ENCODE assay signal across 11 mouse cellular contexts in the genomic region with DNA sequence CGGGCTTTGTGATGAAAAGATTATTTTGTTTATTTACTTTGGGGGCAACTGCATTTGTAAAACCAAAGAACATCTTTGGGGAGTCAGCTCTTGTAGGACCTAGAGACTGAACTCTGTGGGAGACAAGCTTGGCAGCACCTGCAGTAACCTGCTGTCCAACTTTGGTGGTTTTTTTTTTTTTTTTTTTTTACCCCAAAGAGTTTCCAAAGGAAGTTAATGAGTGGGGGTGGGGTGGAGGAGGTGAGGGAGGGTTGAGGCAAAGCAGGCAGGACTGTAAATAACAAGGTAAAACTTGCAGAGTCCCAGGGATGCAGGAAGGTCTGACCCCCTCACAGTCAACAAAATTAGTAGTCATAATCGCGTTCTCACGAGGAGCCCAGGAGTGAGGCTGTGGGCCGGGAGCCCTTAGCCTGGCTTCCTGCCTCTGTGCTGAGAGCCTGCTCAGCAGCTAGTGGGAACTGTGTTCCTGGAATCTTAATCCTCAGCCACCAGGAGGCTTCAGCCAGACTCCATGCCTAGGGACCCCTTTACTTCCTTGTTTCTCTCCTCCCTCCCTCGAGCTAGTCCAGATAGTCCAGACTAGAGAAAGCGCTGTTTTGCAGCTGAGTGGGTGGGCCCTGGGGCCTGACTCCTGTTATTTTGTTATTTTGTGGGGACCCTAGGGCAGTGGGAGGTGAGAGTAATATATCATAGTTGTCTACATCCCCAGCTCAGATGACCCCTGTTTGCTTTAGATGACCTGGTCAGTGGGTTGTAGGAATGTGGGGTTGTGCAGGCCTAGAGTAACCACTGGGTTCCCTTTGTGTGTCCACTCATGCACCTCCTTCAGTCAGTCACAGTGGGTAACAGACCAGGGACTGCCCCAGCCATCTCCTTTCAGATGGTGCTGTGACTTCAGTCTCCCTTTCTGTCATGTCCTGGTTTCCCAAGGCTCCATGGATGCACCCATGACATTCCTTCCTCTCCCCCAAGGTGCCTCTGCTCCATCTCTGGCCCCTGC.
DNase-seq lines count a peak whose midpoint lies in the region; ATAC-seq and TF ChIP-seq lines count a peak whose summit lies in the region.
"Had no signal": no experiment of that assay in that cellular context is flagged by ENCODE, and none has a peak within 500 bp of the region (broad histone marks: within the 10 kb centered on the region; RNA-seq: fewer than 3 reads in every experiment).

No protein-coding gene starts in this region.

- DNase-seq in kidney, postnatal 0 days (ENCODE audit: low spot score) = peak; percentile 79
- DNase-seq in kidney, adult 11 months = no peak
- peak; percentile 35 for DNase-seq in thymus, postnatal 0 days (ENCODE audit: low spot score)
- DNase-seq in thymus, postnatal 4 days = no peak
- peak; percentile 26 for DNase-seq in induced T-regulatory cell, adult 2 months (ENCODE audit: low read depth)
- peak; percentile 26 for DNase-seq in yolk sac, embryonic 10.5 days (ENCODE audit: low spot score)
- no peak for DNase-seq in testis, postnatal 10 days (ENCODE audit: low spot score)
- DNase-seq: cerebellum, postnatal 25 days; heart, adult 18-20 months had no signal

- H3K36me3 ChIP-seq in kidney, postnatal 0 days (ENCODE audit: insufficient read depth, low read length) = no peaks in the 10 kb centered on the region

- peaks cover 15% of the 10 kb centered on the region for H3K4me1 ChIP-seq in kidney, postnatal 0 days (replicated peaks; ENCODE audit: insufficient read depth, low read length)

- H3K9me3 ChIP-seq in kidney, postnatal 0 days (replicated peaks; ENCODE audit: low read length) = no peaks in the 10 kb centered on the region

- 0 out of 2 replicates have a peak overlapping the region, but pooled peaks have one; percentile 13 for H3K4me2 ChIP-seq in kidney, postnatal 0 days (ENCODE audit: low read length)

- peak; percentile 53 for TF ChIP-seq CTCF in kidney, postnatal 0 days (IDR thresholded peaks at IDR 0.05; ENCODE audit: low read depth)

- 7% methylated on average over 7 of the region's 7 CpGs for WGBS in kidney, postnatal 0 days

- ATAC-seq in kidney, postnatal 0 days (replicated peaks; ENCODE audit: low FRiP score, low read depth) = peak; percentile 63
- ATAC-seq in erythroid progenitor cell, adult 5-6 weeks (replicated peaks; ENCODE audit: low FRiP score, poor library complexity, severe bottlenecking) = no peak
- ATAC-seq: forebrain, embryonic 16.5 days had no signal

- H3K4me3 ChIP-seq in kidney, postnatal 0 days (replicated peaks; ENCODE audit: low read depth, low read length) = no peak overlapping the region

- no peak overlapping the region for H3K9ac ChIP-seq in kidney, postnatal 0 days (ENCODE audit: low read depth, low read length)

- no peaks in the 10 kb centered on the region for H3K27me3 ChIP-seq in kidney, postnatal 0 days (ENCODE audit: insufficient read depth, low read length)

- peak overlapping the region; percentile 57; the same call in 1 of the 2 replicates for H3K27ac ChIP-seq in kidney, postnatal 0 days

Comparison
In these comparisons a context has a peak if more than half of its experiments do, and no peak if none do; other contexts are left out.
1. DNase-seq: peak in kidney, postnatal 0 days (single experiment), thymus, postnatal 0 days (single experiment), induced T-regulatory cell, adult 2 months (single experiment) and yolk sac, embryonic 10.5 days (single experiment); none in kidney, adult 11 months (single experiment), thymus, postnatal 4 days (single experiment) and testis, postnatal 10 days (single experiment).